Mouse (Mus musculus): Measurements from ENCODE around the gene Dlg2.

The Dlg2 gene

DNA sequence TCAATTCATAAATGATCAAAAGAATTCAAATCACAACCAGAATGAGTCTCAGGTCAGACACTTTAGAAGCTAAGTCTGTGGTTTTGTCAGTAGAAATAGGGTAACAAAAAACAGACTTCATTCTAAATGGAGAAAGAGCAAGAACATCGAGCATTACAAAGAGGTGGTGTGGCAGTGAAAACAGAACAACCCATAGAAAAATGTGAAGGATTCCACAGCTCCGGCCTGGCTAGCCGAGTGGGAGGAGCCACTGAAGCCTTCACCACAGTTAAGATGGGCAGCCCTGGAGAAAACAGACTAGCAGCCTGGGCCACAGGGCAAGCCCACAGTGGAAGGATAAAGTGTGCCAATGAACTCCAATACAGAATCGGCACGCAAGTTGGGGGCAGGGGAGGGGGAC, 1979.5 kb downstream of the Dlg2 start:
- no peak for DNase-seq (ENCODE audit: low spot score in 2 of 2)

- DNase-seq (ENCODE audit: low spot score in 2 of 2), result no peak
Measured at GRCm38 (mm10) chr7:92457791-92458190, 1981.3 kb downstream of the Dlg2 start.

DNA sequence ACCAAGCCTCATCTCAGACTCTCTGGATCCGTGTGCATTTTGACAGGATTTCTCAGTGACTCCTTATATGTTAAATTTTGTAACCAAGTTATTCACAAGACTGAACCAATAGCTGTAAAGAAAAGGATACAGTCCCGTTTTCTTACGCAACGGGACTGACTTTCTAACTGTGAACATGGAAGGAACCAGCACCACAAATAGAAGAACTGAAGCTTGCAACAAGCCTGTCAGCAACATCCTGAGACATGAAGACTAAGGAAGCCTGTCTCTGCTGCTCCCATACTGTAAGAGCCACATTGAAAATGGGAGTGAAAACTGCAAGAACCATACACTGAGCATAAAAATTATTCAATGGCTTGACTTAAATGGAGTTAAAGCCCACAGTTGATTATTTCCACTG, 1981.8 kb downstream of the Dlg2 start:
- DNase-seq (ENCODE audit: low spot score in 2 of 2), result no peak

GRCm38 (mm10) chr7:92460578-92460977, 1984.1 kb downstream of the Dlg2 start:
- DNase-seq (ENCODE audit: low spot score in 2 of 2), result no peak

GRCm38 (mm10) chr7:92461256-92461655, 1984.8 kb downstream of the Dlg2 start:
- DNase-seq (ENCODE audit: low spot score in 2 of 2), result no peak

- no peak for DNase-seq (ENCODE audit: low spot score in 2 of 2)
Measured at GRCm38 (mm10) chr7:92463080-92463877, 1986.8 kb downstream of the Dlg2 start.

DNA sequence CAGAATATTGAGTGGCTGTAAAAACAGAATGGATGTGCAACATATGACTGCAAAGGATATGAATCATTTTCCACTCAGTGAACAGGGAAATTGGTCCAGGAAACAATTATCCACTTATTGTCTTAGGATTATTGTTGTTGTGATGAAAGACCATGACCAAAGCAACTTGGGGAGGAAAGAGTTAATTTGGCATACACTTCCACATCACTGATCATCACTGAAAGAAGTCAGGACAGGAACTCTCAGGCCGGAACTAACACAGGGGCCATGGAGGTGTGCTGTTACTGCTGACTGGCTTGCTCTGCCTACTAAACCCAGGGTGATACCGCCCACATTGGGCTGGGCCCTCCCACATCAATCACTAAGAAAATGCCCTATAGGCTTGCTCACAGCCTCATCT, 1987.8 kb downstream of the Dlg2 start:
- DNase-seq (ENCODE audit: low spot score in 2 of 2), result no peak

- DNase-seq (ENCODE audit: low spot score in 2 of 2), result no peak
Measured at GRCm38 (mm10) chr7:92479143-92479542, 2002.7 kb downstream of the Dlg2 start.

DNA sequence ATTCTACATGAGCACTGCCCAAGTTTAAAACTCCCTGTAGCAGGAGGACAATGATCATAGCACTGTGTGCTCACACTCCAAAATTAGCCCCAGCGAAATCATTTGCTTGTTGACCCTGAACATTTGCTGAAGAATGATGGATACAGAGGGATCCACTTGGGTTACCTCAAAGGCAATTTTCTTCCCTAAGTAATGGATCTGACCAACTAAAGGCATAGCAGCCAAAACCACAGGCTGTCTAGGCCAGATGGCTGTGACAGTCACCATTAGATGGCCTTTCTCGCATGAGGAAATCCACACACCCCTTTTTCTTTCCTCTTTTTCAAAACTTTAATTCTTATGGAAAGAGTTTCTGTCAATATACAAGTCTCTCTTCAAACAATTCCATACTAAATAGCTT, 2003.3 kb downstream of the Dlg2 start:
- no peak for DNase-seq (ENCODE audit: low spot score in 2 of 2)

- DNase-seq (ENCODE audit: low spot score in 2 of 2), result no peak
Measured at GRCm38 (mm10) chr7:92483346-92483745, 2006.9 kb downstream of the Dlg2 start.

- DNase-seq (ENCODE audit: low spot score in 2 of 2), result no peak
Measured at GRCm38 (mm10) chr7:92485881-92486710, 2009.6 kb downstream of the Dlg2 start.

DNA sequence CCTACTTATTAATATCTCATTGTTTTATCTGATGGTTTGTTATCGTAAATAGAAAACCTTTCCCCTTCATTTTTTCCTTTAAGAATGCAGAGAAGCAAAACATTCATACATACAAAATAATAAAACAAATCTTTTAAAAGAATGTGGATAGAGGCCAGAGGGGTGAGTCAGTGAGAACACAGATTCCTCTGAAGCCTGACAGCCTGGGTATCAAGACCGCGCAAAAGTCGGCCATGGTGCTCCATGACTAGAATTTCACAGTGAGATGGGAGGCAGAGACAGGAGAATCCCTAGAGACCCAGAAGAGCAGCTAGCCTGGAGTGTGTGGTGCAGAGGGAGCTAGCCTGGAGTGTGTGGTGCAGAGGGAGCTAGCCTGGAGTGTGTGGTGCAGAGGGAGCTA, 2010.4 kb downstream of the Dlg2 start:
- DNase-seq (ENCODE audit: low spot score in 2 of 2), result no peak

DNA sequence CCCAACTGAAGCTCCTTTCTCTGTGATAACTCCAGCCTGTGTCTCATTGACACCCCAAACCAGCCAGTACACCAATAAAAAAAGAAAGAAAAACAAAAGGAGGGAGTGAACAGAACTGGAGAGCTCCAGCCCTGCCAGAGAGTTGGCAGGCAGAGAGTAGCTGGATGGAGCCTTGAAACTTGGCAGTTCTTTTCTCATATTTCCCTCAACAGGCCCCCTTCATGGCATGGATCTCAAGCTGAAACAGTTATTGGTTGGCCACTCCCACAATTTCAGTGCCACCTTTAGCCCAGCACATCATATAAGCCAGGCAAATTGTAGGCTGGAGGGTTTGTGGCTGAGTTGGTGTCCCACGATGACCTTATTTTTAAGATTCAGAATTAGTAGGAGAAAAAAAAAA, 2015.8 kb downstream of the Dlg2 start:
- no peak for DNase-seq (ENCODE audit: low spot score in 2 of 2)

- no peak for DNase-seq (ENCODE audit: low spot score in 2 of 2)
Measured at GRCm38 (mm10) chr7:92493521-92493920, 2017.0 kb downstream of the Dlg2 start.
